Mouse (Mus musculus): Measurements from ENCODE around the gene Galnt9. TPM values are rescaled to one million over a fixed set of nuclear protein-coding genes. Genes with fewer than 3 reads are reported as not detected.

Gene Galnt9
- polyA plus RNA-seq, 1 experiment from 2014 or later, result 0.11 TPM

DNA sequence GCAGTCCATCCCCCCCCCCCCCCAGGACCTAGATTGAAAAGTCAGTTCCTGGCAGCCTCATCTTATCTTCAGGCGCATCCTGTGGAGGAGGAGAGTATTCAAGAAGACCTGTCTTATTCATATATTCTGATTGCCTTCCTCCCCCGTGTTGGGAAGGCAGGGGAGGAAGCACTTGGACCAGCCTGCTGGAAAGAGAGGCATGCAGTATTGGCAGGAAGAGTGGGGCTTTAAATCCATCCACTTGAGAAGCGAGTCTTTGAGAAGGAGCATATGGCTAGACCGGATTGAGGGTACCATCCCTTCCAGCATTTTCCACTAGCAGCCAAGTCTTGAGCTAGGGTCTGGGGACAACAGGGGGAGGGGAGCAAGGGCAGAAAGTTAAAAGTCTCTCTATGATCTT is 20.9 kb upstream of the Galnt9 start:
- TF ChIP-seq EP300 (IDR thresholded peaks at IDR 0.05; ENCODE audit: low read depth), result no peak
- H3K36me3 ChIP-seq (replicated peaks; ENCODE audit: insufficient read depth, low read length), result no peaks in the 10 kb centered on the region
- H3K9ac ChIP-seq (replicated peaks), result no peak overlapping the region
- H3K4me1 ChIP-seq (ENCODE audit: insufficient read depth), result no peaks in the 10 kb centered on the region
- no peak for ATAC-seq
- no peak for DNase-seq
- WGBS (ENCODE audit: insufficient replicate concordance), result 45% methylated on average over 4 of the region's 4 CpGs
- no peak overlapping the region for H3K4me3 ChIP-seq (ENCODE audit: low read depth, low read length)
- H3K27me3 ChIP-seq (ENCODE audit: insufficient read depth, low read length), result no peaks in the 10 kb centered on the region
- no peak overlapping the region for H3K4me2 ChIP-seq (ENCODE audit: low read depth, low read length)
- no peak overlapping the region for H3K27ac ChIP-seq (ENCODE audit: low read depth)
- no peaks in the 10 kb centered on the region for H3K9me3 ChIP-seq (ENCODE audit: low read length)

DNA sequence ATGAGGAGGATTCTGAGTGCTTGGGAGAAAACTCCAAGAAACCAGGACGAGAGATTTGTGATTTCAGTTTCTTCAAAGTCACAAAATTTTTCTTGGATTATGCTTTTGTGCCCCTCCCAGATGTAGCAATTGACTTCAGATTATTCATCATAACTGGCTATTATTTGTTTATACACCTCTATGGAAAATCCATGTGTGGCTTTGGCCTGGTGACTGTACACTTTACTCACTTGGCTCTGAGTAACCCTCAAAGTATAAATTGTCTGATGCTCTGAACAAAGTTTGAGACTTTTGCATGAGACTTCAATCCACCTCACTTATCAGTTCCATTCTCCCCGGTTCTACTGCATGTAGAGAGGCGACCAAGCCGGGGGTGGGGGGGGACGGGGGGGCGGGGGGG is 18.5 kb upstream of the Galnt9 start:
- DNase-seq, result no peak

DNA sequence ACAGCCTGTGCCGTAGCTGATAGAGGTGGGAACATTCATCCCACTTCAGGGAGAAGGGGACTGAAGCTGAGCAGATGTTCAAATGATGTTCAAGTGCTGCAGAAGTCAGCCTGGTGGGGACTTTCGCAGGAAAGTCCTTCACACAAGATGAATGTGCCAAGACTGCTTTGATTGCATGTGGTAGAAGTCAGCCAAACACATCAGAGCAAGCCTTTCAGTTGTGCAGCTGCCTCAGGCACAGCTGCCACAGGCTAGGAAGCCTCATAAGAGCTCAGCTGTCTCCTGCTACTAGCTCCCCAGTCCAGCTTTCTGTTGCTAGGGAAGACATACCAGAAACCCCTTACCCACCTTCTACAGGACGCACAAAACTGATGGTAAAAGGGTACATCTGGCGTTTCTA is 17.6 kb upstream of the Galnt9 start:
- Histone ChIP-seq H3K4me3 (ENCODE audit: low read depth, low read length) (no peak overlapping the region), H3K4me2 (ENCODE audit: low read depth, low read length) (no peak overlapping the region), H3K27me3 (ENCODE audit: insufficient read depth, low read length) (no peaks in the 10 kb centered on the region), H3K27ac (ENCODE audit: low read depth) (no peak overlapping the region), H3K9me3 (ENCODE audit: low read length) (no peaks in the 10 kb centered on the region), H3K36me3 (replicated peaks; ENCODE audit: insufficient read depth, low read length) (no peaks in the 10 kb centered on the region), H3K4me1 (ENCODE audit: insufficient read depth) (no peaks in the 10 kb centered on the region), H3K9ac (replicated peaks) (no peak overlapping the region)
- WGBS (ENCODE audit: insufficient replicate concordance), result 75% methylated on average over 4 of the region's 4 CpGs
- DNase-seq (no peak), ATAC-seq (no peak)
- TF ChIP-seq CTCF (IDR thresholded peaks at IDR 0.05; ENCODE audit: low read depth), result no peak
- TF ChIP-seq EP300 (IDR thresholded peaks at IDR 0.05; ENCODE audit: low read depth), result no peak

More for the DNA sequence above, 18.5 kb upstream of the Galnt9 start:
- H3K27ac ChIP-seq (ENCODE audit: low read depth), result no peak overlapping the region
- H3K27me3 ChIP-seq (ENCODE audit: insufficient read depth, low read length), result no peaks in the 10 kb centered on the region
- H3K4me1 ChIP-seq (ENCODE audit: insufficient read depth), result no peaks in the 10 kb centered on the region
- TF ChIP-seq CTCF (IDR thresholded peaks at IDR 0.05; ENCODE audit: low read depth) (no peak), EP300 (IDR thresholded peaks at IDR 0.05; ENCODE audit: low read depth) (no peak)
- no peak overlapping the region for H3K4me3 ChIP-seq (ENCODE audit: low read depth, low read length)
- no peak for ATAC-seq
- H3K4me2 ChIP-seq (ENCODE audit: low read depth, low read length), result no peak overlapping the region
- H3K9ac ChIP-seq (replicated peaks), result no peak overlapping the region
- WGBS (ENCODE audit: insufficient replicate concordance), result 71% methylated on average over 6 of the region's 6 CpGs
- no peaks in the 10 kb centered on the region for H3K36me3 ChIP-seq (replicated peaks; ENCODE audit: insufficient read depth, low read length)
- H3K9me3 ChIP-seq (ENCODE audit: low read length), result no peaks in the 10 kb centered on the region

DNA sequence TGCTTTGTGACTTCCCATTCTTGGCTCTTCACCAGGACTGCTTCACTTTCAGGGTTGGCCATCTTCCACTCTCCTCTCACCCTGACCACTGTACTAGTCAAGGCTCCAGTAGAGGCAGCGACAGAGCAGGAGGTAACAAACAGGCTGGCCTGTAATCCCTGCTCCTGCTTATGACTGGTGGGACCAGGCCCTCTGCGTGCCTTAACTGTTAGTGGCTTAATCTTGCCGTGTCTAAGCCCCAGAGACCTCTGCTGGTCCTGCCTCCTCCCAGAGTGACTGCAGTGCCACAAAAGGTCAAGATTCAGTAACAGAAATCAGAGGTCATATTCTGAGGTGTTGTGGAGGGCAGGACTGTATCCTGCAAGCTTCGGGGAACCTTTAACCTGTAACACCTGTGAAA is 13.1 kb upstream of the Galnt9 start:
- no peak for TF ChIP-seq CTCF (IDR thresholded peaks at IDR 0.05; ENCODE audit: low read depth)
- no peak for TF ChIP-seq EP300 (IDR thresholded peaks at IDR 0.05; ENCODE audit: low read depth)
- no peaks in the 10 kb centered on the region for H3K36me3 ChIP-seq (replicated peaks; ENCODE audit: insufficient read depth, low read length)
- no peak overlapping the region for H3K4me2 ChIP-seq (ENCODE audit: low read depth, low read length)
- no peaks in the 10 kb centered on the region for H3K4me1 ChIP-seq (ENCODE audit: insufficient read depth)
- H3K9ac ChIP-seq (replicated peaks), result no peak overlapping the region
- WGBS (ENCODE audit: insufficient replicate concordance), result 64% methylated on average over 4 of the region's 4 CpGs
- DNase-seq (no peak), ATAC-seq (no peak)
- H3K27me3 ChIP-seq (ENCODE audit: insufficient read depth, low read length), result no peaks in the 10 kb centered on the region
- H3K27ac ChIP-seq (ENCODE audit: low read depth), result no peak overlapping the region
- no peak overlapping the region for H3K4me3 ChIP-seq (ENCODE audit: low read depth, low read length)
- H3K9me3 ChIP-seq (ENCODE audit: low read length), result no peaks in the 10 kb centered on the region

DNA sequence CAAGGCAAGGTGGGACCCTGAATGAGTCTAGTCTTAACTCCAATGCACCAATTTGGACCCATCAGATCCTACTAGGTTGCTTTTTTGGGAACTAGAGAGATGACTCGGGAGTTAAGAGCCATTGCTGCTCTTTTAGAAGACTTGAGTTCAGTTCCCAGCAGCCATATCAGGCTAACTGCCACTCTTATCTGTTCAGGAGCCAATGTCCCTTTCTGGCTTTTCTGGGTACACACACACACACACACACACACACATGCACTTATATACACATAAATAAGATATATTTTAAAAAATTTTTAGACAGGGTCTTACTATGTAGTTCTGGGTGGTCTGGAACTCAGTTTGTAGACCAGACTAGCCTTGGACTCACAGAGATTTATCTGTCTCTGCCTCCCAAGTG is 9.8 kb upstream of the Galnt9 start:
- no peak for DNase-seq
- H3K4me3 ChIP-seq (ENCODE audit: low read depth, low read length), result no peak overlapping the region
- no peak overlapping the region for H3K27ac ChIP-seq (ENCODE audit: low read depth)
- no peaks in the 10 kb centered on the region for H3K4me1 ChIP-seq (ENCODE audit: insufficient read depth)
- no peak for ATAC-seq
- TF ChIP-seq CTCF (IDR thresholded peaks at IDR 0.05; ENCODE audit: low read depth) (no peak), EP300 (IDR thresholded peaks at IDR 0.05; ENCODE audit: low read depth) (no peak)
- 63% methylated on average over 1 of the region's 1 CpGs for WGBS (ENCODE audit: insufficient replicate concordance)
- H3K27me3 ChIP-seq (ENCODE audit: insufficient read depth, low read length), result no peaks in the 10 kb centered on the region
- no peaks in the 10 kb centered on the region for H3K36me3 ChIP-seq (replicated peaks; ENCODE audit: insufficient read depth, low read length)
- H3K9me3 ChIP-seq (ENCODE audit: low read length), result no peaks in the 10 kb centered on the region
- no peak overlapping the region for H3K9ac ChIP-seq (replicated peaks)
- H3K4me2 ChIP-seq (ENCODE audit: low read depth, low read length), result no peak overlapping the region

DNA sequence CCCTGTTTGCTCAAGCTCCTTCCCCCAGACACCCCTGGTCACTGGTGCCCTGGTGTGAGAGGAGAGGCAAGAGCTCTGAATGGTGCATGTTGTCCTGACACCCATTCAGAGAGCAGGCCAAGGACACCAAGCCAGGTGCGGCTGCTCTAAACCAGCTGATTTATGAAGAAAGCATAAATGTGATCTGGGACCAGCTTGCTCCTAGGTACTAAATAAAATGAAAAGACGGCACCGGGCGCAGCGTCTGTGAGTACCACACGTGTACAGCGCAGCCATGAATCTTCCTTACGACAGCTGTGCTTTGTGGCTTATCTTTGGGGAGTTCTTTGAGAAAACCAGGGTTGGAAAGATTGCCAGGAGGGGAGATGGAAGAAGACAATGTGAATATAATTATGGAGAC is 8.2 kb upstream of the Galnt9 start:
- H3K4me2 ChIP-seq (ENCODE audit: low read depth, low read length), result no peak overlapping the region
- no peaks in the 10 kb centered on the region for H3K27me3 ChIP-seq (ENCODE audit: insufficient read depth, low read length)
- DNase-seq (no peak), ATAC-seq (no peak)
- no peaks in the 10 kb centered on the region for H3K4me1 ChIP-seq (ENCODE audit: insufficient read depth)
- TF ChIP-seq EP300 (IDR thresholded peaks at IDR 0.05; ENCODE audit: low read depth) (no peak), CTCF (IDR thresholded peaks at IDR 0.05; ENCODE audit: low read depth) (no peak)
- H3K27ac ChIP-seq (ENCODE audit: low read depth), result no peak overlapping the region
- H3K9me3 ChIP-seq (ENCODE audit: low read length), result no peaks in the 10 kb centered on the region
- no peak overlapping the region for H3K9ac ChIP-seq (replicated peaks)
- no peaks in the 10 kb centered on the region for H3K36me3 ChIP-seq (replicated peaks; ENCODE audit: insufficient read depth, low read length)
- 77% methylated on average over 8 of the region's 8 CpGs for WGBS (ENCODE audit: insufficient replicate concordance)
- H3K4me3 ChIP-seq (ENCODE audit: low read depth, low read length), result no peak overlapping the region

DNA sequence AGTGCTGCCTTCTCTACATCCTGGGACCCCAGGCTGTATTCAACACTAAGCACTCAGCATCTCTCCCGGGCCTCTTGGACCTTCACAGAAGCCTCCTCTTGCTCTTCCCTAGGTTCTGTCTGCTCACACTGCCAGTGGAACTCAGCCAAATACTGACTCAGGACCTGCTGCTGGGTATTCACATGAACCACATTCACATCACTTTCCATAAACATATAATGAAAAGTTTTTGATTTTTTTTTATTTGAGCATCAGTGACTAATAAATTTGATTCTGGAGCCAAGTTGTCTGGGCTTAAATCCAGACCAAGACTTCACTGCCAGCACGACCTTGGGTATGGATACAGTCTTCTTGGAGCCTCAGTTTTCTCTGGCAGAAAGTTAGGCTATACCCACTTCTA is 3.2 kb upstream of the Galnt9 start:
- no peak overlapping the region for H3K4me2 ChIP-seq (ENCODE audit: low read depth, low read length)
- no peaks in the 10 kb centered on the region for H3K4me1 ChIP-seq (ENCODE audit: insufficient read depth)
- no peak overlapping the region for H3K9ac ChIP-seq (replicated peaks)
- H3K36me3 ChIP-seq (replicated peaks; ENCODE audit: insufficient read depth, low read length), result no peaks in the 10 kb centered on the region
- peaks cover 36% of the 10 kb centered on the region for H3K27me3 ChIP-seq (ENCODE audit: insufficient read depth, low read length)
- TF ChIP-seq CTCF (IDR thresholded peaks at IDR 0.05; ENCODE audit: low read depth) (no peak), EP300 (IDR thresholded peaks at IDR 0.05; ENCODE audit: low read depth) (no peak)
- DNase-seq (no peak), ATAC-seq (no peak)
- H3K4me3 ChIP-seq (ENCODE audit: low read depth, low read length), result no peak overlapping the region
- no peaks in the 10 kb centered on the region for H3K9me3 ChIP-seq (ENCODE audit: low read length)
- 54% methylated on average over 2 of the region's 2 CpGs for WGBS (ENCODE audit: insufficient replicate concordance)
- no peak overlapping the region for H3K27ac ChIP-seq (ENCODE audit: low read depth)
